Mouse (Mus musculus) limb, embryonic 11.5 days (tissue): ENCODE measurements around the gene Leo1. TPM values are rescaled to one million over a fixed set of nuclear protein-coding genes. Genes with fewer than 3 reads are reported as not detected.
A peak's percentile ranks its signal among the peaks of the same experiment; 100 is the strongest.

Experiments used
- ATAC-seq: fragments of 200-750 bp; cut with Nextera tagmentation; 2 replicates; pipeline ENCODE4 v1.8.0; 2017; ENCODE audit warnings: low read depth; ENCODE audit not compliant: insufficient number of reproducible peaks, low FRiP score, low TSS enrichment
- DNase-seq: peaks from one replicate; pipeline ENCODE4 v3.0.0-alpha.2; 2015; ENCODE audit warnings: low spot score
- H3K27ac ChIP-seq: fragments of 300-500 bp; sonication (generic); replicated peaks from 2 replicates; pipeline ENCODE4 v1.5.1; 2014; ENCODE audit warnings: low read depth, mild to moderate bottlenecking, low read length
- H3K27me3 ChIP-seq: fragments of 300-500 bp; sonication (generic); 2 replicates; pipeline ENCODE4 v1.6.1; 2014; ENCODE audit warnings: mild to moderate bottlenecking, low read length, mixed read lengths; ENCODE audit not compliant: control insufficient read depth, insufficient read depth
- H3K36me3 ChIP-seq: fragments of 300-500 bp; sonication (generic); 2 replicates; pipeline ENCODE4 v1.6.1; 2014; ENCODE audit warnings: mild to moderate bottlenecking, low read length, moderate library complexity, mixed read lengths; ENCODE audit not compliant: control insufficient read depth, insufficient read depth
- H3K4me1 ChIP-seq: fragments of 300-500 bp; sonication (generic); 2 replicates; pipeline ENCODE4 v1.6.1; 2014; ENCODE audit warnings: low read length, mixed read lengths; ENCODE audit not compliant: control insufficient read depth, insufficient read depth
- H3K4me2 ChIP-seq: fragments of 300-500 bp; sonication (generic); 2 replicates; pipeline ENCODE4 v1.6.1; 2014; ENCODE audit warnings: low read depth, mild to moderate bottlenecking, moderate library complexity; ENCODE audit not compliant: severe bottlenecking
- H3K4me3 ChIP-seq: fragments of 300-500 bp; sonication (generic); 2 replicates; pipeline ENCODE4 v1.5.1; 2014; ENCODE audit warnings: low read depth, low read length
- H3K9ac ChIP-seq: fragments of 300-500 bp; sonication (generic); 2 replicates; pipeline ENCODE4 v1.6.1; 2014; ENCODE audit warnings: mild to moderate bottlenecking, low read length
- H3K9me3 ChIP-seq: fragments of 300-500 bp; sonication (generic); 2 replicates; pipeline ENCODE4 v1.6.1; 2016; ENCODE audit warnings: low read length; ENCODE audit not compliant: control insufficient read depth
- WGBS: fragments of 180-500 bp; shearing (Covaris S2); extraction: QIAGEN DNeasy Blood & Tissue Kit; methylation state at CpG from one replicate; pipeline ENCODE4 v1.1.7; 2014; 5-methylcytosine and 5-hydroxymethylcytosine counted together
- polyA plus RNA-seq: library from polyadenylated mRNA; unstranded; fragments of >200 nt; fragmentation: Nextera tagmentation; extraction: Ambion mirVana; gene quantifications from 2 replicates; pipeline ENCODE4 v1.2.1, GENCODE M21; 2014

Gene Leo1
- polyA plus RNA-seq, 1 experiment from 2014 or later, result 53.0 TPM

DNA sequence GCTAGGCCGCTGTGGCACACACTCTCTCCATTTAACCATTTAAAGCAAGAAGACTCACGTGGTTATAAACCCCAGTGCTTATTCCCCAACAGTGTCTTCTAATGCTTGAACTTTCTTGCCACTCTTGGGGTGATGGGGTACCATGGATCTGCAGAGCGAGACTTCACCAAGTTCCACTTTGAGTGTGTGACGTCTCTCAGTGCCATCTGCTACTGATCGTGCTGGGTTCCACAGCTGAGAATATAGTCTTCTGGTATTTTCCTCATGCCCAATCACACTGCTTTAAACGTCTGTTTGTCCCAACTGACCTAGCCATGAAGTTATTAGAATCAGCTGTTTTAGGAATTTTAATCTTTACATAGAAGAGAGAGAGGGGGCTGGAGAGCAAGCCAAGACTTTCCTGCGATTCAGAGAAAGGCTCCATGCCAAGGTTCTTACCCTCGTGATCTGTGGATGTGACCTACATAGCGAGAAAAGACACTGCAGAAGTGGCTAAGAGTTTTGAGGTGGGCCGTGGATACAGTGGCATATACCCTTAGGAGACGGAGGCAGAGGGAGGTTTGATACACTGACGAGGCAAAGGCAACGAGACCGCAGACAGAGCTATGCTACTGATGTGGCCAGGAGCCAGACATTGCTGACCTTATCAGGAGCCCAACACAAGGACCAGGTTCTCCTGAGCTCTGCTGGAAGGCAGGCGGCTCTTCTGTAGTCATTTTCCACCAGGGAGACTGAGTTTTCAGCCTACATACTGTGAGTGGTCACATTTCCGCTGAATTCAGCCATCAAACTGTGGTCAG is 10.3 kb upstream of the Leo1 start:
- DNase-seq (no peak), ATAC-seq (no peak)
- WGBS, result 80% methylated on average over 16 of the region's 16 CpGs
- Histone ChIP-seq H3K4me2 (no peak overlapping the region), H3K9me3 (no peaks in the 10 kb centered on the region), H3K27me3 (no peaks in the 10 kb centered on the region), H3K4me1 (no peaks in the 10 kb centered on the region), H3K9ac (no peak overlapping the region), H3K27ac (no peak overlapping the region), H3K4me3 (no peak overlapping the region), H3K36me3 (no peaks in the 10 kb centered on the region)

DNA sequence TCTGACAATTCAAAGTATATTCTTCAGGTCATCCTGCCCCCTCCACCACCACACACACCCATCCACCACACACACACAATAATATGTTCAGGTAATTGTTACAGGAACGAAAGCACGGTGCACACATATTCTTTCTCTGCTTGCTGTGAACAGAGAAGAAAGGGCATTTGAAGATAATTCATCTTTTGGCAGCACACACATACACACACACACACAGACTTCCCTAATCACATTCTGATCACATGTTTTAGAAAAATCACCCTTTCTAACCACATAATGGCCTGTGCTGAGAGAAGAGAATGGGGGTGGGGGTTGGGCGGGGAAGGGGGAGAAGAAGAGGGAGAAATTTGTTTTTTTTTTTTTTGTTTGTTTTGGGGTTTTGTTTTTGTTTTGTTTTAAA is 8.6 kb upstream of the Leo1 start:
- 87% methylated on average over 3 of the region's 3 CpGs for WGBS
- ATAC-seq (no peak), DNase-seq (no peak)
- Histone ChIP-seq H3K36me3 (no peaks in the 10 kb centered on the region), H3K27ac (no peak overlapping the region), H3K9me3 (no peaks in the 10 kb centered on the region), H3K4me1 (no peaks in the 10 kb centered on the region), H3K4me2 (no peak overlapping the region), H3K4me3 (no peak overlapping the region), H3K27me3 (no peaks in the 10 kb centered on the region), H3K9ac (no peak overlapping the region)

DNA sequence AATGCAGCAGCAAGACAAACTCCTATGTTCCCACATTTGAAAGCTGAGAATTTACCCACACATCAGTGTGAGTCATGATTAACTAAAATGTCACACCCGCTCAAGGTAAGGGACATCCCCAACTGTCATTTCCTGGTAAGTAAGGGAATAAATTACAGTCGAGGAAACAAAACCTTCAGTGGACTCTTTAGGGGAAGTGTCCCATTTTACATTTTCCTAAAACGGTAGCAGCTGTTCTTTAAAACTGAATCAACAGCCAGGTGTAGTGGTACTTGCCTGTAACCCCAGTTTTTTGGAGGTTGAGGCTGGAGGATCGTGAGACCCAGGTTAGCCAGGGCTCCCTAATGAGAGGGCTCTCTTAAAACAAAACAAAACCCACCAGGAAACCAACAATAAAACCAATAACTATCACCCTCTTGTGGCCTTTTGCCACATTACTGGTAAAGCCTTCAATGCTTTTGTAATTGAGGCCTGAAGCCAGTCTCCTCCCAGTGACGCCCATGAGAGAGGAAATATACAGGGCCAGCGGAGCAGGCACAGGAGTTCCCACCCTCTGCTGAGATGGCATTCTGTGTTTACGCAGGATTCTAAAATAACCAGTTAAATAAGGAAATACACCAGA is 7.0 kb upstream of the Leo1 start:
- ATAC-seq, result 0 out of 2 replicates have a peak, but pooled peaks have one; percentile 37
- no peak overlapping the region for H3K9ac ChIP-seq
- H3K27me3 ChIP-seq, result no peaks in the 10 kb centered on the region
- no peaks in the 10 kb centered on the region for H3K4me1 ChIP-seq
- no peak overlapping the region for H3K4me2 ChIP-seq
- no peaks in the 10 kb centered on the region for H3K9me3 ChIP-seq
- H3K4me3 ChIP-seq, result no peak overlapping the region
- peak; percentile 36 for DNase-seq
- H3K27ac ChIP-seq, result no peak overlapping the region
- no peaks in the 10 kb centered on the region for H3K36me3 ChIP-seq
- WGBS, result 36% methylated on average over 7 of the region's 7 CpGs

DNA sequence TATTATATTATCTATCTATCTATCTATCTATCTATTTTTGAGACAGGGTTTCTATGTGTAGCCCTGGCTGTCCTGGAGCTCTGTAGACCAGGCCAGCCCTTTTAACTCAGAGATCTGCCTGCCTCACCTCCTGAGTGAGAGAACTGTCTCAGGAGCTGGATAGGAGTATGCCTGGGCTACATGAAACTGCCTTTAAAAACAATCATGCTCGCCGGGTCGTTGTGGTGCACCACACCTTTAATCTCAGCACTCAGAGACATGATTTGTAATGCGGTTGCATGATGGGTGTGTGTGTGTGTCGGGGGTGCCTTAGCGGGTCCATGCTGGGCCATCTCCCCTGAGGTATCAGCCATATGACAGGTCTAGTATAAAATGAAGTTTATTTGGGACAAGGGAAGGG is 6.5 kb upstream of the Leo1 start:
- no peak overlapping the region for H3K4me2 ChIP-seq
- WGBS, result 68% methylated on average over 6 of the region's 6 CpGs

DNA sequence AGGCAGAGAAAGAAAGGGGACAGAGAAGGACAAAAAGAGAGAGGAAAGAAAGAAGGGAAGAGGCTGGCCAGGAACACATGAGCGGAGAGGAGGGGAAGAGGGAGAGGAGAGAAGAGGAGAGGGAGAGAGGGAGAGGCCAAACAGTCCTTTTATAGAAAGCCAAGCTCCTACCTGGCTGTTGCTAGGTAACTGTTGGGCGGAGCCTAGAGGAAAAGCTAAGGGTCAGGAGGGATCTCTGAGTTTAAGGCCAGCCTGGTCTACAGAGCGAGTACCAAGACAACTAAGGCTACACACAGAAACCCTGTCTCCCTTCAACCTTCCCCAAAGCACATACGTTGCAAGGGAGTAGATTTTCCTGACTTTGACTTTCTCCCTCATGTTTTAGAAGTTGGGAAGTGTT is 6.0 kb upstream of the Leo1 start:
- DNase-seq (no peak), ATAC-seq (no peak)
- no peaks in the 10 kb centered on the region for H3K9me3 ChIP-seq
- H3K9ac ChIP-seq, result no peak overlapping the region
- WGBS, result 85% methylated on average over 4 of the region's 4 CpGs
- no peaks in the 10 kb centered on the region for H3K27me3 ChIP-seq
- no peak overlapping the region for H3K4me2 ChIP-seq
- H3K4me1 ChIP-seq, result no peaks in the 10 kb centered on the region
- no peak overlapping the region for H3K27ac ChIP-seq
- H3K36me3 ChIP-seq, result no peaks in the 10 kb centered on the region
- H3K4me3 ChIP-seq, result no peak overlapping the region

More for the DNA sequence above, 6.5 kb upstream of the Leo1 start:
- Histone ChIP-seq H3K9ac (no peak overlapping the region), H3K4me3 (no peak overlapping the region), H3K9me3 (no peaks in the 10 kb centered on the region), H3K27ac (no peak overlapping the region), H3K27me3 (no peaks in the 10 kb centered on the region), H3K4me1 (no peaks in the 10 kb centered on the region), H3K36me3 (no peaks in the 10 kb centered on the region)
- no peak for DNase-seq
- no peak for ATAC-seq

DNA sequence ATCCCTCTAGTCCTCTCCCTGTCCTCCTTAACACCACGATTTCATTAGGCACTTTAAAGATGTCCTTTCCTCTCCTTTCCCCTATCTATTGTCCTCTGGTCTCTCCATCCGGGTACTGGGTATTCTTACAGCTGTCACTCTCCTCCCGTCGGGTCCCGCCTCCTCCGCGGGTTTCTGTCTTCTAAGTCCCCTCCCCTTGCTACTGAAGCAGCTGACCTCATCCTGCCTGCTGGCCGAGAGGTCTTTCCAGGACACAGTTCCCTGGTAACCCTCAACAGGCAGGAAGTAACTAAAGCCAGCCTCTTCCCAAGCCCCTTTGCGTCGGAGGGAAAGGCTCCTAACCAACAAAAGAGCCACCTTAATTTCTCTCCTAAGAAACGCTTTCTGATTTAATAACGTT is 5.4 kb upstream of the Leo1 start:
- Histone ChIP-seq H3K4me3 (no peak overlapping the region), H3K27ac (no peak overlapping the region), H3K27me3 (no peaks in the 10 kb centered on the region), H3K4me2 (no peak overlapping the region), H3K4me1 (no peaks in the 10 kb centered on the region), H3K9ac (0 out of 2 replicates have a peak overlapping the region, but pooled peaks have one; percentile 2), H3K9me3 (no peaks in the 10 kb centered on the region), H3K36me3 (no peaks in the 10 kb centered on the region)
- WGBS, result 5% methylated on average over 12 of the region's 12 CpGs
- peak; percentile 73 for DNase-seq
- ATAC-seq, result peak; percentile 28; the same call in 1 of the 2 replicates

DNA sequence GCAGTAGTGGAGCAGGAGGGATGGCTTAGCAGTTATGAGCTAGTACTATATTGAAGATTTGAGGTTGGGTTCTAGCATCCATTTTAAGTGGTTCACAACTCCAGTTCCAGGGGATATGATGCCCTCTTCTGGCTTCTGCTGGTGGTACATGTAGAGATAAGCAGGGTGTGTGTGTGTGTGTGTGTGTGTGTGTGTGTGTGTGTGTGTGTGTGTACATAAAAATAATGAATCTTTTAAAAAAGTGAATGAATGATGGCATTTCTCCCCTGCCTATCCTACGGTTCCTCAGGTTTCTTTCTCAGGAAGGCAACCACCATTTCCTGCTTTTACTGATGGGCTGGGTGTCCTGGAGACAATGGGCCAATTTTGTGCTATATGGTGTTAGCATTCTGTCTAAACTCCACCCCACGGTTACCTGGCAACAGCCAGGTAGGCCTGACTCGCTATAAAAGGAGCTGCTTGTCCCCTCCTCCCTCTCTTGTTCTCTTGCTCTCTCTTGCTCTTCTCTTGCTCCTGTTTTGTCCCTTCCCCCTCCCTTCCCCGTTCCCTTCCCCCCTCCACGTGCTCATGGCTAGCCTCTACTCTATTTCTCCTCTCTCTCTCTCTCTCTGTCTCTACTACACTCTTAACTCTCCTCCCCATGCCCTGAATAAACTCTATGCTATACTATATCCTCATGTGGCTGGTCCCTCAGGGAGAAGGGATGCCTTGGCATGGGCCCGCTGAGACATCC is 3.5 kb upstream of the Leo1 start:
- 35% methylated on average over 6 of the region's 6 CpGs for WGBS
- H3K4me1 ChIP-seq, result peaks cover 7% of the 10 kb centered on the region
- no peak overlapping the region for H3K4me3 ChIP-seq
- H3K4me2 ChIP-seq, result no peak overlapping the region
- no peak overlapping the region for H3K9ac ChIP-seq
- DNase-seq (peak; percentile 34), ATAC-seq (no peak)
- no peak overlapping the region for H3K27ac ChIP-seq
- no peaks in the 10 kb centered on the region for H3K9me3 ChIP-seq
- H3K27me3 ChIP-seq, result no peaks in the 10 kb centered on the region
- no peaks in the 10 kb centered on the region for H3K36me3 ChIP-seq

DNA sequence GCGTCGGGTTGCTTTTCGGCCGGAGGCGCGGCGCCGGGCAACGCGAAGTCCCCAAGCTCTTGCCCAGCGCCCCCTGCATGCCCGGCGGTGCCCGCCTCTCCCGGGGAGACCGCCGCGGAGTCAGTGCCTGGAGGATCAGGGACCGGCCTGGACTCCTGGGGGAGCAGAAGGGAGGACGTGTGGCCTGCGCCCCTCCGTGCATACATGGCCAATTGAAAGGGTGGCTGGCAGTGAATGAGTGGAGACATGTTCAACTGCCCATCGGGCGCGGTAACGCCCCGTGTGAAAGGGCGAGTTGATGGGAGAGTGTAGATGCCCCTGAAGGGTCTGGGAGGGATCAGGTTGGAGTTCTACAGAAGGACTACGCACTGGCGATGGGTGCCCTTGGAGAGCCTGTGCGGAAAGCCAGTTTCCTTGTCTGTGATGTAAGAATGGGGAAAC is 387 bp downstream of the Leo1 start:
- H3K4me2 ChIP-seq, result peak overlapping the region; percentile 82
- peaks cover 8% of the 10 kb centered on the region for H3K4me1 ChIP-seq
- ATAC-seq (peak; percentile 70), DNase-seq (no peak)
- peak overlapping the region; percentile 71; the same call in 1 of the 2 replicates for H3K27ac ChIP-seq
- H3K36me3 ChIP-seq, result peaks cover 5% of the 10 kb centered on the region
- H3K4me3 ChIP-seq, result peak overlapping the region; percentile 78
- no peaks in the 10 kb centered on the region for H3K27me3 ChIP-seq
- under 1% methylated on average over 31 of the region's 31 CpGs for WGBS
- no peaks in the 10 kb centered on the region for H3K9me3 ChIP-seq
- peak overlapping the region; percentile 86 for H3K9ac ChIP-seq
